Mouse (Mus musculus): ENCODE measurements around the gene C530008M17Rik.

Gene C530008M17Rik

GRCm38 (mm10) chr5:76656212-76656611, at the start of gene C530008M17Rik:
C530008M17Rik (plus strand) TSS chr5:76656512.
- no peak for DNase-seq (ENCODE audit: low spot score in 2 of 2)

GRCm38 (mm10) chr5:76609702-76610370, 46.5 kb upstream of the C530008M17Rik start:
- no peak for DNase-seq (ENCODE audit: low spot score in 2 of 2)

- DNase-seq (ENCODE audit: low spot score in 2 of 2): no peak
Measured at GRCm38 (mm10) chr5:76612867-76613499, 43.3 kb upstream of the C530008M17Rik start.

- peak; percentile 45 to 64 for DNase-seq (ENCODE audit: low spot score in 2 of 2)
Measured at GRCm38 (mm10) chr5:76615276-76615675, 41.0 kb upstream of the C530008M17Rik start.

GRCm38 (mm10) chr5:76616196-76616747, 40.0 kb upstream of the C530008M17Rik start:
- DNase-seq (ENCODE audit: low spot score in 2 of 2): peak; percentile 32 to 62

- DNase-seq (ENCODE audit: low spot score in 2 of 2): no peak
Measured at GRCm38 (mm10) chr5:76618750-76619149, 37.6 kb upstream of the C530008M17Rik start.

- no peak for DNase-seq (ENCODE audit: low spot score in 2 of 2)
Measured at GRCm38 (mm10) chr5:76623759-76624158, 32.6 kb upstream of the C530008M17Rik start.

GRCm38 (mm10) chr5:76627770-76628169, 28.5 kb upstream of the C530008M17Rik start:
- no peak for DNase-seq (ENCODE audit: low spot score in 2 of 2)

- DNase-seq (ENCODE audit: low spot score in 2 of 2): no peak
Measured at GRCm38 (mm10) chr5:76634012-76634411, 22.3 kb upstream of the C530008M17Rik start.

- no peak for DNase-seq (ENCODE audit: low spot score in 2 of 2)
Measured at GRCm38 (mm10) chr5:76635592-76635991, 20.7 kb upstream of the C530008M17Rik start.

- no peak for DNase-seq (ENCODE audit: low spot score in 2 of 2)
Measured at GRCm38 (mm10) chr5:76642076-76642475, 14.2 kb upstream of the C530008M17Rik start.

- DNase-seq (ENCODE audit: low spot score in 2 of 2): no peak
Measured at GRCm38 (mm10) chr5:76644234-76644633, 12.1 kb upstream of the C530008M17Rik start.

GRCm38 (mm10) chr5:76645091-76645868, 11.0 kb upstream of the C530008M17Rik start:
- DNase-seq (ENCODE audit: low spot score in 2 of 2): no peak

- DNase-seq (ENCODE audit: low spot score in 2 of 2): no peak
Measured at GRCm38 (mm10) chr5:76649897-76650296, 6.4 kb upstream of the C530008M17Rik start.

- DNase-seq (ENCODE audit: low spot score in 2 of 2): no peak
Measured at GRCm38 (mm10) chr5:76651151-76651725, 5.1 kb upstream of the C530008M17Rik start.

GRCm38 (mm10) chr5:76657245-76658083, 1.2 kb downstream of the C530008M17Rik start:
- DNase-seq (ENCODE audit: low spot score in 2 of 2): peak; percentile 82 to 84

- peak; percentile 46 to 55 for DNase-seq (ENCODE audit: low spot score in 2 of 2)
Measured at GRCm38 (mm10) chr5:76658084-76658934, 2.0 kb downstream of the C530008M17Rik start.

GRCm38 (mm10) chr5:76659958-76660635, 3.8 kb downstream of the C530008M17Rik start:
- peak in 1 of 2 experiments; percentile 22 for DNase-seq (ENCODE audit: low spot score in 2 of 2)

GRCm38 (mm10) chr5:76661310-76661709, 5.0 kb downstream of the C530008M17Rik start:
- DNase-seq (ENCODE audit: low spot score in 2 of 2): peak in 1 of 2 experiments; percentile 15

All from right cerebral cortex, postnatal 10 days (tissue).